8 mouse cellular contexts compared by ENCODE assay signal in the genomic region with DNA sequence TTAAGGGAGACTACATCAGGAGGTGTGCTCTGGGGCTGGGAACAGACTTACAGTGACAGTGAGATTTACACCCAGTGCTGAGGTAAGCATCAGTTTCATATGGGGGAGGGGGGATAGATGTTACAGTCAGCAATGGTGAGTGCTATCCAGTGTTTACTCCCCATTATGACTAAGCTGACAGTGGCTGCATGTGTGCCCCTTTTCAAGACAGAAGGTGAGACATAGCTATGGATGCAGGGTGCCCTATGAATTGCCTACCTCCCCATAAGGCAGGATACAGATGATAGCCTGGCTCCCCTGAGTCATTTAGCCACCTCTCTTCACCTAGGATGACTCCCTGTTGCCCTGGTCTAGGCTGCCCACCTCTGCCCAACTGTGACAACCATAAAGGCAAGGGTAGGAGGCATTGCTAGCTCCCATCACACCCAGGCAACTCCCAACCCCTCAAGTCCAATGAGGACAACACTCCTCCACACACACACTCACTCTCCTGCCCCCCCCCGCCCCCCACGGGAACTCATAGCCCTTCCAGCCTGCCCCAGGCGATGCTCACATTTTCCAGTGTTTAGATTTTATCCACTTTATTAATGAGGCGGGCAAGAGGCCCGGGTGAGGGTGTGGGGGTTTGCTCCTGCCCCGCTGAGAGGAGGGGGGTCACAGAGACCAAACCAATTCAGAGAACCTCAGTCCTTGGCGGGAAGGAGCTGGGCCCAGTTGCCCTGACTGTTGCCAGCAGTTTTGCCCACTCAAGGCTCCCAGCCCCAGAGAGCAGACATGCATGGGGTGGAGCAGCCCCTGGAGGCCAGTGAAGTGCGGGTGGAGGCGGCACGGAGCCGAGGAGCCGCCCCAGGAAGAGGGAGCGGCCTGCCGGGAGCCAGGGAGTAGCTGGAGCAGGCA. TPM values are rescaled to one million over a fixed set of nuclear protein-coding genes. Genes with fewer than 3 reads are reported as not detected.
DNase-seq lines count a peak whose midpoint lies in the region; ATAC-seq and TF ChIP-seq lines count a peak whose summit lies in the region.
"Had no signal": no experiment of that assay in that cellular context is flagged by ENCODE, and none has a peak within 500 bp of the region (broad histone marks: within the 10 kb centered on the region; RNA-seq: fewer than 3 reads in every experiment).

Gene Ptger1 (plus strand): TSS at position 710 of the 897 bp plus-strand sequence.

- peaks cover 36 to 71% of the 10 kb centered on the region in 2 experiments for H3K36me3 ChIP-seq in CH12.LX (replicated peaks in 1 of 2; ENCODE audit: control insufficient read depth in 1 of 2, insufficient read depth in 1 of 2, low read length in 1 of 2)
- peaks cover 13% of the 10 kb centered on the region for H3K36me3 ChIP-seq in hindbrain, embryonic 15.5 days

- H3K79me2 ChIP-seq in CH12.LX (replicated peaks; ENCODE audit: control insufficient read depth, extremely low read depth, insufficient read depth, poor library complexity, severe bottlenecking) = no peaks in the 10 kb centered on the region

- intact Hi-C loops in gastrocnemius, adult 2 months (cut with DNase I) = no loop called here

- DNase-seq in CH12.LX (ENCODE audit: extremely low read depth) (no peak), MN1 (ENCODE audit: low spot score) (peak; percentile 74)
- peak; percentile 78 for DNase-seq in gastrocnemius, adult 2 months
- DNase-seq in lung, adult 2 months = peak; percentile 72
- no peak for DNase-seq in natural killer cell, adult 2 months (ENCODE audit: low spot score in 2 of 2)
- no peak for DNase-seq in frontal cortex, adult 2 months (ENCODE audit: extremely low spot score in 1 of 2, low spot score in 1 of 2)

- WGBS in hindbrain, embryonic 15.5 days = 41% methylated on average over 14 of the region's 14 CpGs
- WGBS in lung, adult 2 months = 9% methylated on average over 14 of the region's 14 CpGs

- ATAC-seq in hindbrain, embryonic 15.5 days (ENCODE audit: low FRiP score, low read depth) = no peak

- no peak within 1 kb of the TSS for H3K27ac ChIP-seq in CH12.LX (ENCODE audit: insufficient read depth, low read depth)
- H3K27ac ChIP-seq in gastrocnemius, adult 2 months = peak within 1 kb of the TSS; percentile 60
- H3K27ac ChIP-seq in hindbrain, embryonic 15.5 days (replicated peaks) = peak within 1 kb of the TSS; percentile 5; the same call in 1 of the 2 replicates
- H3K27ac ChIP-seq: macrophage had no signal

- in situ Hi-C loops in CH12.LX (cut with MboI; ENCODE audit: low pct_ligation_motif_present, low pct_unique_long_range_greater_than_20kb, low sequenced_read_pairs) = no loop called here

- no peak for TF ChIP-seq EP300 in CH12.LX (IDR thresholded peaks at IDR 0.05; ENCODE audit: low read length)

- peaks cover 11% of the 10 kb centered on the region for H3K9me3 ChIP-seq in CH12.LX (replicated peaks; ENCODE audit: low read length)
- no peaks in the 10 kb centered on the region for H3K9me3 ChIP-seq in hindbrain, embryonic 15.5 days

- peaks cover 5 to 13% of the 10 kb centered on the region in 2 experiments for H3K4me1 ChIP-seq in CH12.LX (ENCODE audit: control insufficient read depth in 1 of 2, insufficient read depth in 2 of 2)
- peaks cover 48% of the 10 kb centered on the region for H3K4me1 ChIP-seq in hindbrain, embryonic 15.5 days (replicated peaks)
- peaks cover 23% of the 10 kb centered on the region for H3K4me1 ChIP-seq in lung, adult 2 months (ENCODE audit: control insufficient read depth, insufficient read depth, low read length)

- TF ChIP-seq CTCF in CH12.LX (conservative IDR thresholded peaks at IDR 0.05 in 1 of 2, IDR thresholded peaks at IDR 0.05 in 1 of 2; ENCODE audit: low read depth in 2 of 2, low read length in 2 of 2) = no peak
- TF ChIP-seq CTCF in gastrocnemius, adult 2 months (IDR thresholded peaks at IDR 0.05) = 0 out of 2 replicates have a peak, but pooled peaks have one; percentile 4
- TF ChIP-seq CTCF in lung, adult 2 months (IDR thresholded peaks at IDR 0.05; ENCODE audit: insufficient read depth, low read length) = no peak

- H3K4me3 ChIP-seq in CH12.LX (replicated peaks in 1 of 3; ENCODE audit: low read depth in 2 of 3, low read length in 2 of 3, poor library complexity in 1 of 3) = no peak within 1 kb of the TSS
- peak within 1 kb of the TSS; percentile 41 for H3K4me3 ChIP-seq in gastrocnemius, adult 2 months
- H3K4me3 ChIP-seq in hindbrain, embryonic 15.5 days = no peak within 1 kb of the TSS
- no peak within 1 kb of the TSS for H3K4me3 ChIP-seq in lung, adult 2 months (replicated peaks; ENCODE audit: extremely low read depth, low read depth, low read length)

- no peak for TF ChIP-seq RAD21 in CH12.LX (IDR thresholded peaks at IDR 0.05; ENCODE audit: low read depth, low read length)

- H3K9ac ChIP-seq in CH12.LX (ENCODE audit: insufficient read depth, low read depth) = no peak within 1 kb of the TSS
- no peak within 1 kb of the TSS for H3K9ac ChIP-seq in hindbrain, embryonic 15.5 days

- no peak within 1 kb of the TSS for H3K4me2 ChIP-seq in CH12.LX (ENCODE audit: insufficient read depth, low read depth, poor library complexity, severe bottlenecking)
- no peak within 1 kb of the TSS for H3K4me2 ChIP-seq in hindbrain, embryonic 15.5 days

- dilution Hi-C loops in CH12.LX (cut with MboI; ENCODE audit: extremely low pct_ligation_motif_present, extremely low pct_unique_long_range_greater_than_20kb, low sequenced_read_pairs) = no loop called here

- TF ChIP-seq POLR2A in CH12.LX (IDR thresholded peaks at IDR 0.05; ENCODE audit: low read depth, low read length) = no peak
- peak; percentile 36; the same call in 1 of the 2 replicates for TF ChIP-seq POLR2A in lung, adult 2 months (IDR thresholded peaks at IDR 0.05; ENCODE audit: borderline replicate concordance, extremely low read depth, low read depth, low read length)

- no peaks in the 10 kb centered on the region for H3K27me3 ChIP-seq in CH12.LX (replicated peaks)
- no peaks in the 10 kb centered on the region for H3K27me3 ChIP-seq in hindbrain, embryonic 15.5 days

TF ChIP-seq in CH12.LX, 34 proteins besides CTCF, POLR2A, EP300 and RAD21:
- TF ChIP-seq ZMIZ1 (IDR thresholded peaks at IDR 0.05; ENCODE audit: low read depth, low read length) (0 out of 2 replicates have a peak, but pooled peaks have one; percentile 6), USF2 (conservative IDR thresholded peaks at IDR 0.05; ENCODE audit: low read depth, low read length) (no peak)

RNA-seq across cellular contexts. Expression of gene Ptger1, which starts in this region (rescaled TPM):
- 3.3 and 4.0 TPM in 2 replicates for total RNA-seq in CH12.LX (2012; rRNA removed)
- not detected in 2 replicates for total RNA-seq in CH12.LX (2014; rRNA removed)
- polyA plus RNA-seq in CH12.LX (2012; ENCODE audit: insufficient read length, low read depth) = 2.6 and 7.6 TPM in 2 replicates
- under 1 TPM; 0.08 to 0.39 TPM for total RNA-seq in gastrocnemius, adult 2 months (2021)
- polyA plus RNA-seq in hindbrain, embryonic 15.5 days (2015; fragmentation: Nextera tagmentation; extraction: Ambion mirVana) = 1.00 and 1.0 TPM in 2 replicates
- polyA plus RNA-seq in lung, adult 2 months (2012; rRNA removed) = 6.8 and 7.8 TPM in 2 replicates
- 2.2 TPM in 2 replicates for polyA plus RNA-seq in frontal cortex, adult 2 months (2012; rRNA removed)

Comparison
In these comparisons a context has a peak if more than half of its experiments do, and no peak if none do; other contexts are left out.
1. Peak in DNase-seq, H3K4me3 ChIP-seq and H3K27ac ChIP-seq in gastrocnemius, adult 2 months; RNA of the gene not detected or under 1 TPM.
2. DNase-seq: peak in MN1 (single experiment) and lung, adult 2 months (single experiment); none in CH12.LX (single experiment), natural killer cell, adult 2 months (0 of 2) and frontal cortex, adult 2 months (0 of 2).